Mouse (Mus musculus) intestine, embryonic 14.5 days (tissue): ENCODE results near the gene Adcy4. TPM values are rescaled to one million over a fixed set of nuclear protein-coding genes. Genes with fewer than 3 reads are reported as not detected.

ENCODE experiments used
- ATAC-seq: fragments of 200-750 bp; cut with Nextera tagmentation; replicated peaks from 2 replicates; pipeline ENCODE4 v1.8.0; 2017; ENCODE audit warnings: low read depth, moderate number of reproducible peaks, moderate TSS enrichment, moderate library complexity; ENCODE audit not compliant: low FRiP score, low TSS enrichment
- DNase-seq: peaks from one replicate; pipeline ENCODE4 v3.0.0-alpha.2; 2018; ENCODE audit warnings: low spot score
- H3K27ac ChIP-seq: fragments of 300-500 bp; sonication (generic); 2 replicates; pipeline ENCODE4 v1.5.1; 2014; ENCODE audit warnings: low read depth, mild to moderate bottlenecking, control low read depth
- H3K27me3 ChIP-seq: fragments of 300-500 bp; sonication (generic); replicated peaks from 2 replicates; pipeline ENCODE4 v1.6.1; 2014; ENCODE audit warnings: low read length, control low read depth; ENCODE audit not compliant: control insufficient read depth, insufficient read depth
- H3K36me3 ChIP-seq: fragments of 300-500 bp; sonication (generic); 2 replicates; pipeline ENCODE4 v1.6.1; 2014; ENCODE audit warnings: low read length, control low read depth; ENCODE audit not compliant: control insufficient read depth, insufficient read depth
- H3K4me1 ChIP-seq: fragments of 300-500 bp; sonication (generic); replicated peaks from 2 replicates; pipeline ENCODE4 v1.6.1; 2014; ENCODE audit warnings: low read length, control low read depth, mixed read lengths; ENCODE audit not compliant: control insufficient read depth, insufficient read depth
- H3K4me2 ChIP-seq: fragments of 300-500 bp; sonication (generic); 2 replicates; pipeline ENCODE4 v1.6.1; 2014; ENCODE audit warnings: low read length
- H3K4me3 ChIP-seq: fragments of 300-500 bp; sonication (generic); 2 replicates; pipeline ENCODE4 v1.5.1; 2014; ENCODE audit warnings: low read depth, low read length, control low read depth, mixed read lengths
- H3K9ac ChIP-seq: fragments of 300-500 bp; sonication (generic); 2 replicates; pipeline ENCODE4 v1.6.1; 2014; ENCODE audit warnings: mild to moderate bottlenecking, low read length
- H3K9me3 ChIP-seq: fragments of 300-500 bp; sonication (generic); 2 replicates; pipeline ENCODE4 v1.6.1; 2016; ENCODE audit warnings: low read length, control low read depth; ENCODE audit not compliant: control insufficient read depth
- WGBS: fragments of 180-500 bp; shearing (Covaris S2); extraction: QIAGEN DNeasy Blood & Tissue Kit; methylation state at CpG from one replicate; pipeline ENCODE4 v1.1.7; 2014; 5-methylcytosine and 5-hydroxymethylcytosine counted together
- polyA plus RNA-seq: library from polyadenylated mRNA; unstranded; fragments of >200 nt; fragmentation: Nextera tagmentation; extraction: Ambion mirVana; gene quantifications from 2 replicates; pipeline ENCODE4 v1.2.1, GENCODE M21; 2014

Adcy4 gene
- 5.8 and 7.2 TPM in 2 replicates for polyA plus RNA-seq

- ATAC-seq (no peak), DNase-seq (no peak)
- Histone ChIP-seq H3K9ac (peak within 1 kb of the TSS; percentile 44), H3K27ac (peak within 1 kb of the TSS; percentile 33; the same call in 1 of the 2 replicates), H3K4me1 (peaks cover 19% of the 10 kb centered on the region), H3K4me3 (peak within 1 kb of the TSS; percentile 45), H3K27me3 (peaks cover 25% of the 10 kb centered on the region), H3K9me3 (no peaks in the 10 kb centered on the region), H3K36me3 (no peaks in the 10 kb centered on the region), H3K4me2 (peak within 1 kb of the TSS; percentile 79)
- 12% methylated on average over 13 of the region's 13 CpGs for WGBS
These were observed at the start of gene Adcy4 for GRCm38 (mm10) chr14:55783958-55784235. Gene Adcy4 (minus strand): TSS chr14:55784095.

DNA sequence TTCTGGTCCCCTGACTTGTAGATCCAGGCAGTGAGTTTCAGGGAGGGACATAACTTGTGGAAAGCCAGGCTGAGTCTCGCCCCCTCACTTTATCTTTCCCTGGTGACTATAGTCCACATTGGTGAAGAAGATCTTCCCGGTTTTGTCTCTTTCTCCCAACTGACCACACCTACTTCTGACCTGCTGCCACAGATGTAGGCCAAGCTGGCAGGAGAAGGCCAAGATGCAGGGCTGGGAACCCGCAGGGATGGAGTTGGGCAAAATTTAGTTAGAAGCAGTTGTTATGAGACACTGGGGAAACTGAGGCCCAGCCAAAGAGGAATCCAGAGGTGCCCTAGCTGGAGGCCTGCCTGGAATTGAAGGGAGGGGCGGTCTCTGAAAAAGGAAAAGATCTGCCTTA lies 49.2 kb upstream of the Adcy4 start:
- no peak for ATAC-seq
- no peak overlapping the region for H3K4me2 ChIP-seq
- peaks cover 47% of the 10 kb centered on the region for H3K36me3 ChIP-seq
- no peak overlapping the region for H3K9ac ChIP-seq
- peaks cover 11% of the 10 kb centered on the region; the same call in 1 of the 2 replicates for H3K4me1 ChIP-seq
- H3K9me3 ChIP-seq = no peaks in the 10 kb centered on the region
- no peak overlapping the region for H3K27ac ChIP-seq
- no peak overlapping the region for H3K4me3 ChIP-seq
- no peak for DNase-seq
- WGBS = 88% methylated on average over 4 of the region's 4 CpGs
- no peaks in the 10 kb centered on the region for H3K27me3 ChIP-seq

GRCm38 (mm10) chr14:55830331-55830730 lies 46.4 kb upstream of the Adcy4 start:
- no peak overlapping the region for H3K4me3 ChIP-seq
- H3K4me2 ChIP-seq = no peak overlapping the region
- H3K27me3 ChIP-seq = no peaks in the 10 kb centered on the region
- peaks cover 30% of the 10 kb centered on the region for H3K4me1 ChIP-seq
- WGBS = 87% methylated on average over 4 of the region's 4 CpGs
- DNase-seq = no peak
- ATAC-seq = no peak
- H3K9me3 ChIP-seq = no peaks in the 10 kb centered on the region
- peaks cover 61% of the 10 kb centered on the region for H3K36me3 ChIP-seq
- no peak overlapping the region for H3K27ac ChIP-seq
- H3K9ac ChIP-seq = no peak overlapping the region

DNA sequence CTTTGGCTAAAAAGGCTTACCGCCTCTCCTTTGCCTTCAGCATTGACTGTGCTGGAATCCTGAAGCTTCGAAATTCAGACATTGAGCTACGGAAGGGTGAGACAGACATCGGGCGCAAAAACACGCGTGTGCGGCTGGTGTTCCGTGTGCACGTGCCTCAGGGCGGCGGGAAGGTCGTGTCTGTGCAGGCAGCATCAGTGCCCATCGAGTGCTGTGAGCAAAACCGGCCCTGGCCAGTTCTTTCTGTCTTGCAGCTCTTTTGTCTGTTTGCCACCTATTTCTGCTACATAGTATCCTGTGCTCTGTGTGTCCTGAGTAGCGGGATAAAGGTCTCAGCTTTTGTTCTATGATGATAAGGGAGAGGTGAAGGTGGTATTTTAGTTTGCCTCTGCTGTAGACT lies 46.0 kb upstream of the Adcy4 start:
- Histone ChIP-seq H3K36me3 (peaks cover 61% of the 10 kb centered on the region), H3K9me3 (no peaks in the 10 kb centered on the region), H3K27me3 (no peaks in the 10 kb centered on the region), H3K4me2 (no peak overlapping the region), H3K27ac (no peak overlapping the region), H3K4me1 (peaks cover 30% of the 10 kb centered on the region), H3K9ac (no peak overlapping the region), H3K4me3 (no peak overlapping the region)
- WGBS = 91% methylated on average over 16 of the region's 16 CpGs
- DNase-seq = no peak
- no peak for ATAC-seq

GRCm38 (mm10) chr14:55828716-55829263 lies 44.9 kb upstream of the Adcy4 start:
- peak overlapping the region; percentile 6; the same call in 1 of the 2 replicates for H3K27ac ChIP-seq
- peaks cover 33% of the 10 kb centered on the region for H3K4me1 ChIP-seq
- no peak for ATAC-seq
- no peak for DNase-seq
- H3K9ac ChIP-seq = no peak overlapping the region
- 37% methylated on average over 3 of the region's 3 CpGs for WGBS
- H3K27me3 ChIP-seq = no peaks in the 10 kb centered on the region
- H3K36me3 ChIP-seq = peaks cover 61% of the 10 kb centered on the region
- H3K4me3 ChIP-seq = no peak overlapping the region
- H3K4me2 ChIP-seq = no peak overlapping the region
- H3K9me3 ChIP-seq = no peaks in the 10 kb centered on the region

GRCm38 (mm10) chr14:55826551-55827340 lies 42.9 kb upstream of the Adcy4 start:
- no peaks in the 10 kb centered on the region for H3K9me3 ChIP-seq
- peaks cover 50% of the 10 kb centered on the region for H3K36me3 ChIP-seq
- ATAC-seq = no peak
- peak overlapping the region; percentile 86 for H3K4me2 ChIP-seq
- H3K27ac ChIP-seq = peak overlapping the region; percentile 90; the same call in 1 of the 2 replicates
- peak; percentile 72 for DNase-seq
- 17% methylated on average over 41 of the region's 41 CpGs for WGBS
- peak overlapping the region; percentile 87 for H3K9ac ChIP-seq
- H3K4me3 ChIP-seq = peak overlapping the region; percentile 75
- H3K27me3 ChIP-seq = no peaks in the 10 kb centered on the region
- H3K4me1 ChIP-seq = peaks cover 36% of the 10 kb centered on the region

- Histone ChIP-seq H3K4me3 (peak overlapping the region; percentile 75), H3K4me1 (peaks cover 36% of the 10 kb centered on the region), H3K9ac (peak overlapping the region; percentile 87), H3K27ac (peak overlapping the region; percentile 90; the same call in 1 of the 2 replicates), H3K27me3 (no peaks in the 10 kb centered on the region), H3K4me2 (peak overlapping the region; percentile 86), H3K36me3 (peaks cover 44% of the 10 kb centered on the region), H3K9me3 (no peaks in the 10 kb centered on the region)
- WGBS = 11% methylated on average over 15 of the region's 15 CpGs
- ATAC-seq = no peak
- no peak for DNase-seq
These were observed 42.2 kb upstream of the Adcy4 start for GRCm38 (mm10) chr14:55826142-55826541.

DNA sequence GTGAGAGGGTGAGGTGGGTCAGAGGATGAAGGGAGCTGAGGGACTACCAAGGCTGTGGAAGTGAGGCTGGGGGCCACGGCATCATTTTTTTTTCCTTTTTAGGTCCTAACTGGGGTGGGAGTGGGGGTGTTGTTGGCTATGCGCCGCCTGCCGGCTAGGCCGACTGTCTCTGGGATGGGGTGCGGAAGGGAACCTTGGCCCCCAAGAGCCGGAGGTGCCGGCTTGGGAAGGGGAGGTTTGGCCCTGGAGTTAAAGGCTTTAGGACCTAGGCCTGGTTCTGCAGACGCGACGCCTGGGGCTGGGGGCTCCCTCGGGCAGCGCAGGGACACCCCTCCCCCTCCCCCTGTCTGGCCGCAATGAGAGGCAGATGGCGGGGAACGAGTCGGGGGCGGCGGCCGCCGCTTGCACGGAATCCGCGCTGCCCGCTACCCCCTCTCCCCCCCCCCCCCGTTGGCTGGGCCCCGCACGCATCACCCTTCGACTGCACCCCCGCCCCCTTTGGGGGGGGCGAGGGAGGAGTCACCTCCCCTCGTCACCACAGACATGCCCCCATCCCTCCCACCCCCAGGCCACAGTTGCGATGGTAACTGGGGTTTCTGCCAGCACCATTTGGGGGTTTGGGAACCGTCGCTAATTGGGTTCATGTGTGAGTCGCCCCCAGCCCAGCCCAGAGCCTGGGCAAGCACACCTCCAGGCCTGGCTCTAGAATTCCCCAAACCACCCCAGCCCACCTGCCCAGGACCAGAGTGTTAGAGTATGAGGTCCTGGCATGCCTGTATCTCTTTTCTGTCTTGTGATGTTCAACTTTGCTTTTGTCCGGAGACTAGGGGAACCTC lies 41.5 kb upstream of the Adcy4 start:
- H3K27ac ChIP-seq = peak overlapping the region; percentile 90
- peak overlapping the region; percentile 86 for H3K4me2 ChIP-seq
- peak overlapping the region; percentile 75 for H3K4me3 ChIP-seq
- WGBS = under 1% methylated on average over 17 of the region's 37 CpGs
- H3K9me3 ChIP-seq = no peaks in the 10 kb centered on the region
- H3K27me3 ChIP-seq = no peaks in the 10 kb centered on the region
- peak overlapping the region; percentile 87 for H3K9ac ChIP-seq
- peaks cover 37% of the 10 kb centered on the region for H3K36me3 ChIP-seq
- peak; percentile 75 for DNase-seq
- H3K4me1 ChIP-seq = peaks cover 36% of the 10 kb centered on the region
- no peak for ATAC-seq
